Mouse (Mus musculus) myocyte (in vitro differentiated cells): ENCODE data around the gene Ccdc9b. TPM values are rescaled to one million over a fixed set of nuclear protein-coding genes. Genes with fewer than 3 reads are reported as not detected.

Experiments
- H3K27me3 ChIP-seq: one replicate; pipeline ENCODE4 v1.6.1; 2011; ENCODE audit not compliant: control insufficient read depth, insufficient read depth, insufficient read length
- H3K36me3 ChIP-seq: one replicate; pipeline ENCODE4 v1.6.1; 2011; ENCODE audit not compliant: control insufficient read depth, insufficient read depth
- H3K4me2 ChIP-seq: one replicate; pipeline ENCODE4 v1.6.1; 2011; ENCODE audit warnings: low read depth, control low read depth
- H3K4me3 ChIP-seq: one replicate; pipeline ENCODE4 v1.5.1; 2011; ENCODE audit warnings: mild to moderate bottlenecking, control low read depth, moderate library complexity
- H3K79me2 ChIP-seq: one replicate; pipeline ENCODE4 v1.6.1; 2011; ENCODE audit not compliant: control insufficient read depth, insufficient read depth
- H3ac ChIP-seq: one replicate; pipeline ENCODE4 v1.6.1; 2011; ENCODE audit not compliant: control insufficient read depth, insufficient read length
- CEBPB ChIP-seq: IDR thresholded peaks from 2 replicates; pipeline ENCODE4 v1.6.1; 2011; ENCODE audit warnings: mild to moderate bottlenecking, moderate library complexity; ENCODE audit not compliant: poor library complexity, insufficient read depth, severe bottlenecking
- E2F4 ChIP-seq: IDR thresholded peaks from one replicate; pipeline ENCODE4 v1.6.1; 2011; ENCODE audit warnings: mild to moderate bottlenecking, control low read depth, moderate library complexity; ENCODE audit not compliant: insufficient read depth
- MAX ChIP-seq: IDR thresholded peaks from one replicate; pipeline ENCODE4 v1.6.1; 2011; ENCODE audit warnings: low read depth, mild to moderate bottlenecking, control low read depth
- MYOD1 ChIP-seq, 3 experiments: IDR thresholded peaks; one replicate each; pipeline ENCODE4 v1.6.1; 2011; ENCODE audit warnings: control low read depth in 2 of 3, low read depth in 2 of 3, mild to moderate bottlenecking in 2 of 3, moderate library complexity in 1 of 3; ENCODE audit not compliant: insufficient read length in 2 of 3, control insufficient read depth in 1 of 3
- MYOG ChIP-seq, 3 experiments: IDR thresholded peaks; one replicate each; pipeline ENCODE4 v1.6.1; 2011; ENCODE audit warnings: control low read depth in 2 of 3, low read depth in 2 of 3, mild to moderate bottlenecking in 2 of 3; ENCODE audit not compliant: insufficient read length in 2 of 3, control insufficient read depth in 1 of 3, insufficient read depth in 1 of 3
- POLR2A ChIP-seq: IDR thresholded peaks from one replicate; pipeline ENCODE4 v1.6.1; 2011; ENCODE audit warnings: low read depth, mild to moderate bottlenecking, control low read depth, moderate library complexity; ENCODE audit not compliant: insufficient read length
- POLR2AphosphoS2 ChIP-seq: IDR thresholded peaks from one replicate; pipeline ENCODE4 v1.6.1; 2011; ENCODE audit warnings: low read depth, control low read depth; ENCODE audit not compliant: insufficient read length
- REST ChIP-seq: IDR thresholded peaks from one replicate; pipeline ENCODE4 v1.6.1; 2011; ENCODE audit warnings: mild to moderate bottlenecking, control low read depth, moderate library complexity; ENCODE audit not compliant: insufficient read depth, insufficient read length
- SRF ChIP-seq: IDR thresholded peaks from one replicate; pipeline ENCODE4 v1.6.1; 2011; ENCODE audit warnings: low read depth; ENCODE audit not compliant: control insufficient read depth, insufficient read length
- TCF12 ChIP-seq: IDR thresholded peaks from one replicate; pipeline ENCODE4 v1.6.1; 2011; ENCODE audit warnings: mild to moderate bottlenecking, control low read depth; ENCODE audit not compliant: poor library complexity, insufficient read depth, severe bottlenecking
- TCF3 ChIP-seq: IDR thresholded peaks from one replicate; pipeline ENCODE4 v1.6.1; 2011; ENCODE audit warnings: low read depth, control low read depth; ENCODE audit not compliant: insufficient read length
- USF1 ChIP-seq: IDR thresholded peaks from one replicate; pipeline ENCODE4 v1.6.1; 2011; ENCODE audit warnings: low read depth, mild to moderate bottlenecking, control low read depth, moderate library complexity
- polyA plus RNA-seq: library from polyadenylated mRNA; unstranded; fragments of >200 nt; fragmentation: generic; extraction: Trizol; gene quantifications from one replicate; pipeline ENCODE4 v1.2.1, GENCODE M21; 2012; ENCODE audit warnings: missing spikeins

Gene Ccdc9b
- polyA plus RNA-seq, 1 experiment: 9.0 TPM

GRCm38 (mm10) chr2:118750476-118750875, 12.0 kb downstream of the Ccdc9b start:
- no peak overlapping the region for H3ac ChIP-seq

DNA sequence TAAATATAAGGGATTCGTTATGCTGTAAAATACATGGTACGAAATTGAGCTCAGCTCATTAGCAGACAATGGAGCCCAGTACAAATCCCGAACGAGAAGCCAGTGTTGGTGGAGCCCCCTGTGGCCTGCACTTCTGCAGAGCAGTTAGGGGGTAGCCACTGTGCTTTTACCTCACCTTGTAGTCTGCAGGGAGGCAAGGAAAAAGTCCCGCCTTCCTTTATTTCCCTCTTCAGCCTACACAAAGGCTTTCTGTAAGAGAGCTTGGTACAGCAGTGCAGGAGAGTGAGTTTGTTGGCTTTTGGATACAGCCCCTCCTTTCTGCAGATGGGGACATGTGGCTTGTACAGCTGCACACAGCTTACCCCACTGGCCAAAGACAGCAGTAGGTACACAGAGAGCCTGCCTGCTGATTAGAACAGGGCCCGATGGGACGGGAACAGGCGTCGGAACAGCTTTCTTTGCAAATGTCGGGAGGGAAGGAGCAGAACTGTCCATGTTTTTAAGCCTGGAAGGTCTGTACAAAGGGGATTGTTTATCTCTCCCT, 13.0 kb downstream of the Ccdc9b start:
- H3K27me3 ChIP-seq: no peaks in the 10 kb centered on the region
- no peak overlapping the region for H3ac ChIP-seq
- no peaks in the 10 kb centered on the region for H3K79me2 ChIP-seq
- no peak overlapping the region for H3K4me3 ChIP-seq
- H3K4me2 ChIP-seq: peak overlapping the region; percentile 19
- TF ChIP-seq MAX (no peak), USF1 (no peak), E2F4 (no peak), POLR2A (no peak), MYOD1 (IDR thresholded peaks at IDR 0.05; ENCODE audit: control insufficient read depth in 1 of 3, insufficient read length in 2 of 3, low read depth in 2 of 3) (no peak), TCF3 (no peak), MYOG (IDR thresholded peaks at IDR 0.05; ENCODE audit: control insufficient read depth in 1 of 3, insufficient read depth in 1 of 3, insufficient read length in 2 of 3, low read depth in 2 of 3) (no peak), CEBPB (no peak), SRF (no peak), REST (no peak), TCF12 (no peak), POLR2AphosphoS2 (no peak)
- H3K36me3 ChIP-seq: no peaks in the 10 kb centered on the region

More at GRCm38 (mm10) chr2:118750476-118750875, 12.0 kb downstream of the Ccdc9b start:
- peak in 1 of 3 experiments; percentile 2 for TF ChIP-seq MYOG (IDR thresholded peaks at IDR 0.05; ENCODE audit: control insufficient read depth in 1 of 3, insufficient read depth in 1 of 3, insufficient read length in 2 of 3, low read depth in 2 of 3)
- TF ChIP-seq E2F4: no peak
- peak in 1 of 3 experiments; percentile 7 for TF ChIP-seq MYOD1 (IDR thresholded peaks at IDR 0.05; ENCODE audit: control insufficient read depth in 1 of 3, insufficient read length in 2 of 3, low read depth in 2 of 3)
- TF ChIP-seq TCF12: no peak
- Histone ChIP-seq H3K4me3 (no peak overlapping the region), H3K36me3 (no peaks in the 10 kb centered on the region), H3K27me3 (no peaks in the 10 kb centered on the region), H3K79me2 (no peaks in the 10 kb centered on the region), H3K4me2 (peak overlapping the region; percentile 19)

GRCm38 (mm10) chr2:118747301-118747960, 15.0 kb downstream of the Ccdc9b start:
- peak overlapping the region; percentile 49 for H3K4me3 ChIP-seq

GRCm38 (mm10) chr2:118745915-118746901, 16.3 kb downstream of the Ccdc9b start:
- H3K4me2 ChIP-seq: peak overlapping the region; percentile 71
- no peak for TF ChIP-seq MAX
- TF ChIP-seq POLR2A: peak; percentile 14
- TF ChIP-seq MYOG (IDR thresholded peaks at IDR 0.05; ENCODE audit: control insufficient read depth in 1 of 3, insufficient read depth in 1 of 3, insufficient read length in 2 of 3, low read depth in 2 of 3): no peak
- TF ChIP-seq POLR2AphosphoS2: peak; percentile 21

More at GRCm38 (mm10) chr2:118747301-118747960, 15.0 kb downstream of the Ccdc9b start:
- Histone ChIP-seq H3K27me3 (no peaks in the 10 kb centered on the region), H3K79me2 (no peaks in the 10 kb centered on the region), H3K36me3 (no peaks in the 10 kb centered on the region), H3ac (no peak overlapping the region), H3K4me2 (peak overlapping the region; percentile 71)
- no peak for TF ChIP-seq E2F4

DNA sequence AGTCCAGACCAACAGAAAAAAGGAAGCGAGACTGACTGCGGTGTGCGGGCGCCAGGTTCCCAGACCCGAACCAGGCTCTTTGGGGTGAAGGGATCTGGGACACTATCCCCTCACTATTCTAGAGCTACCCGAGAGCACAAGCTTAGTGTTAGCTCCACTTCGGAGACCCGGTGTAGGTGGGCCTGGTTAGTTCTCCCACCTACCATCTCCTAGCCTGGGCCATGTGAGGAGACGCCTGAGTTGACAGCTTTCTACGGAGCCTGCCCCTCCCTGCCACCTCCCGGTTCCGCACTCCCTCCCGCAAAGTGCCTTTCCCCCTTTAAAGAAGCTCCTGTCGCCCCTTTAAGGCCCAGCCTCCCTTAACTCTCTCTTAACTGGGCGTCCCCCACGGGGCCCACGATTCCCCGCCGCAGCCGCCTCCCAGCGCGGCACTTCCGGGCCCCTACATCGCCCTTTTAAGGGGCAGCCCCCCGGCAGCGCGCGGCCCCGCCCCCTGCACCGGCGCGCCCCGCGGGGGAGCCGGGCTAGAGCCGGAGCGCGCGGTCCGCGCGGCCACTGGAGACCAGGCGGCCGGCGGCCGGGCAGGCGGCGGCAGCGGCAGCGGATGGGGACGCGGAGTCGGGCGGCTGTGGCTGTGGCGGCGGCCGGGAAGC, 17.1 kb downstream of the Ccdc9b start, which contains the start of gene Inafm2:
Inafm2 (plus strand) TSS at position 527 of the 653 bp plus-strand sequence.
- no peaks in the 10 kb centered on the region for H3K79me2 ChIP-seq
- peak within 1 kb of the TSS; percentile 49 for H3K4me3 ChIP-seq
- no peaks in the 10 kb centered on the region for H3K36me3 ChIP-seq
- TF ChIP-seq POLR2A (peak; percentile 88), POLR2AphosphoS2 (peak; percentile 82), CEBPB (no peak), MYOD1 (IDR thresholded peaks at IDR 0.05; ENCODE audit: control insufficient read depth in 1 of 3, insufficient read length in 2 of 3, low read depth in 2 of 3) (peak in 1 of 3 experiments; percentile 31), MAX (no peak), SRF (no peak), MYOG (IDR thresholded peaks at IDR 0.05; ENCODE audit: control insufficient read depth in 1 of 3, insufficient read depth in 1 of 3, insufficient read length in 2 of 3, low read depth in 2 of 3) (peak in 1 of 3 experiments; percentile 4), E2F4 (peak; percentile 31), TCF3 (no peak)
- no peaks in the 10 kb centered on the region for H3K27me3 ChIP-seq
- H3ac ChIP-seq: peak within 1 kb of the TSS; percentile 80
- H3K4me2 ChIP-seq: peak within 1 kb of the TSS; percentile 75

More at GRCm38 (mm10) chr2:118745915-118746901, 16.3 kb downstream of the Ccdc9b start:
- peak overlapping the region; percentile 49 for H3K4me3 ChIP-seq
- no peaks in the 10 kb centered on the region for H3K27me3 ChIP-seq
- H3ac ChIP-seq: peak overlapping the region; percentile 80
- H3K79me2 ChIP-seq: no peaks in the 10 kb centered on the region
- H3K36me3 ChIP-seq: no peaks in the 10 kb centered on the region
